Mouse (Mus musculus): ENCODE measurements around the gene Scn8a. TPM values are rescaled to one million over a fixed set of nuclear protein-coding genes. Genes with fewer than 3 reads are reported as not detected.

Gene Scn8a
- polyA plus RNA-seq, 1 experiment from 2014 or later = 0.73 TPM

- H3K27me3 ChIP-seq (replicated peaks; ENCODE audit: control insufficient read depth, insufficient read depth, low read length) = peaks cover 54% of the 10 kb centered on the region
- no peak overlapping the region for H3K4me2 ChIP-seq
- peaks cover 19% of the 10 kb centered on the region for H3K4me1 ChIP-seq (replicated peaks; ENCODE audit: control insufficient read depth, insufficient read depth, low read length)
- WGBS = 53% methylated on average over 5 of the region's 5 CpGs
- H3K36me3 ChIP-seq (ENCODE audit: control insufficient read depth, insufficient read depth, low read length) = no peaks in the 10 kb centered on the region; the same call in 1 of the 2 replicates
- H3K9me3 ChIP-seq (ENCODE audit: control insufficient read depth, low read length) = no peaks in the 10 kb centered on the region
- H3K4me3 ChIP-seq (ENCODE audit: low read depth, low read length) = no peak overlapping the region
- H3K9ac ChIP-seq (ENCODE audit: low read depth, low read length) = no peak overlapping the region
- no peak overlapping the region for H3K27ac ChIP-seq (ENCODE audit: low read depth, low read length)
- ATAC-seq (replicated peaks; ENCODE audit: low FRiP score) (no peak), DNase-seq (ENCODE audit: low spot score) (no peak)
Observed at GRCm38 (mm10) chr15:101075656-101076055, 206.0 kb downstream of the Scn8a start.

GRCm38 (mm10) chr15:101076071-101077000 is 206.7 kb downstream of the Scn8a start:
- Histone ChIP-seq H3K4me2 (peak overlapping the region; percentile 63), H3K27me3 (replicated peaks; ENCODE audit: control insufficient read depth, insufficient read depth, low read length) (peaks cover 58% of the 10 kb centered on the region), H3K27ac (ENCODE audit: low read depth, low read length) (no peak overlapping the region), H3K4me3 (ENCODE audit: low read depth, low read length) (peak overlapping the region; percentile 70; the same call in 1 of the 2 replicates), H3K36me3 (ENCODE audit: control insufficient read depth, insufficient read depth, low read length) (no peaks in the 10 kb centered on the region; the same call in 1 of the 2 replicates), H3K4me1 (replicated peaks; ENCODE audit: control insufficient read depth, insufficient read depth, low read length) (peaks cover 17% of the 10 kb centered on the region), H3K9me3 (ENCODE audit: control insufficient read depth, low read length) (no peaks in the 10 kb centered on the region), H3K9ac (ENCODE audit: low read depth, low read length) (no peak overlapping the region)
- ATAC-seq (replicated peaks; ENCODE audit: low FRiP score) (no peak), DNase-seq (ENCODE audit: low spot score) (no peak)
- 17% methylated on average over 26 of the region's 26 CpGs for WGBS

- no peaks in the 10 kb centered on the region for H3K9me3 ChIP-seq (ENCODE audit: control insufficient read depth, low read length)
- ATAC-seq (replicated peaks; ENCODE audit: low FRiP score) = no peak
- WGBS = 3% methylated on average over 34 of the region's 34 CpGs
- H3K4me3 ChIP-seq (ENCODE audit: low read depth, low read length) = peak overlapping the region; percentile 70
- no peaks in the 10 kb centered on the region; the same call in 1 of the 2 replicates for H3K36me3 ChIP-seq (ENCODE audit: control insufficient read depth, insufficient read depth, low read length)
- H3K4me2 ChIP-seq = peak overlapping the region; percentile 63
- peak; percentile 52 for DNase-seq (ENCODE audit: low spot score)
- peak overlapping the region; percentile 64 for H3K9ac ChIP-seq (ENCODE audit: low read depth, low read length)
- H3K27me3 ChIP-seq (replicated peaks; ENCODE audit: control insufficient read depth, insufficient read depth, low read length) = peaks cover 58% of the 10 kb centered on the region
- H3K4me1 ChIP-seq (replicated peaks; ENCODE audit: control insufficient read depth, insufficient read depth, low read length) = peaks cover 17% of the 10 kb centered on the region
- H3K27ac ChIP-seq (ENCODE audit: low read depth, low read length) = no peak overlapping the region; the same call in 1 of the 2 replicates
Observed at GRCm38 (mm10) chr15:101077001-101077812, 207.5 kb downstream of the Scn8a start.

- no peaks in the 10 kb centered on the region for H3K9me3 ChIP-seq (ENCODE audit: control insufficient read depth, low read length)
- H3K4me1 ChIP-seq (replicated peaks; ENCODE audit: control insufficient read depth, insufficient read depth, low read length) = peaks cover 17% of the 10 kb centered on the region
- peak within 1 kb of the TSS; percentile 63 for H3K4me2 ChIP-seq
- WGBS = under 1% methylated on average over 70 of the region's 96 CpGs
- DNase-seq (ENCODE audit: low spot score) (peak; percentile 56), ATAC-seq (replicated peaks; ENCODE audit: low FRiP score) (peak; percentile 30)
- H3K36me3 ChIP-seq (ENCODE audit: control insufficient read depth, insufficient read depth, low read length) = no peaks in the 10 kb centered on the region; the same call in 1 of the 2 replicates
- H3K27ac ChIP-seq (ENCODE audit: low read depth, low read length) = peak within 1 kb of the TSS; percentile 86
- peak within 1 kb of the TSS; percentile 64 for H3K9ac ChIP-seq (ENCODE audit: low read depth, low read length)
- peaks cover 58% of the 10 kb centered on the region for H3K27me3 ChIP-seq (replicated peaks; ENCODE audit: control insufficient read depth, insufficient read depth, low read length)
- peak within 1 kb of the TSS; percentile 70 for H3K4me3 ChIP-seq (ENCODE audit: low read depth, low read length)
Observed at GRCm38 (mm10) chr15:101077813-101078730, 208.4 kb downstream of the Scn8a start, which contains the start of gene Fignl2. Gene Fignl2 (minus strand): TSS chr15:101078567.

GRCm38 (mm10) chr15:101078731-101079156 is 209.1 kb downstream of the Scn8a start:
- peak overlapping the region; percentile 70 for H3K4me3 ChIP-seq (ENCODE audit: low read depth, low read length)
- H3K27ac ChIP-seq (ENCODE audit: low read depth, low read length) = peak overlapping the region; percentile 86
- H3K9ac ChIP-seq (ENCODE audit: low read depth, low read length) = peak overlapping the region; percentile 64; the same call in 1 of the 2 replicates
- peak; percentile 78 for DNase-seq (ENCODE audit: low spot score)
- H3K9me3 ChIP-seq (ENCODE audit: control insufficient read depth, low read length) = no peaks in the 10 kb centered on the region
- peaks cover 17% of the 10 kb centered on the region for H3K4me1 ChIP-seq (replicated peaks; ENCODE audit: control insufficient read depth, insufficient read depth, low read length)
- H3K4me2 ChIP-seq = peak overlapping the region; percentile 63
- no peaks in the 10 kb centered on the region; the same call in 1 of the 2 replicates for H3K36me3 ChIP-seq (ENCODE audit: control insufficient read depth, insufficient read depth, low read length)
- ATAC-seq (replicated peaks; ENCODE audit: low FRiP score) = peak; percentile 79
- H3K27me3 ChIP-seq (replicated peaks; ENCODE audit: control insufficient read depth, insufficient read depth, low read length) = peaks cover 58% of the 10 kb centered on the region
- WGBS = 2% methylated on average over 27 of the region's 30 CpGs

GRCm38 (mm10) chr15:101080031-101080520 is 210.4 kb downstream of the Scn8a start:
- H3K27ac ChIP-seq (ENCODE audit: low read depth, low read length) = no peak overlapping the region
- ATAC-seq (replicated peaks; ENCODE audit: low FRiP score) = no peak
- WGBS = 78% methylated on average over 9 of the region's 9 CpGs
- H3K27me3 ChIP-seq (replicated peaks; ENCODE audit: control insufficient read depth, insufficient read depth, low read length) = peaks cover 57% of the 10 kb centered on the region
- H3K4me2 ChIP-seq = no peak overlapping the region
- H3K4me1 ChIP-seq (replicated peaks; ENCODE audit: control insufficient read depth, insufficient read depth, low read length) = peaks cover 13% of the 10 kb centered on the region
- H3K36me3 ChIP-seq (ENCODE audit: control insufficient read depth, insufficient read depth, low read length) = no peaks in the 10 kb centered on the region
- no peak overlapping the region for H3K9ac ChIP-seq (ENCODE audit: low read depth, low read length)
- DNase-seq (ENCODE audit: low spot score) = no peak
- no peak overlapping the region for H3K4me3 ChIP-seq (ENCODE audit: low read depth, low read length)
- H3K9me3 ChIP-seq (ENCODE audit: control insufficient read depth, low read length) = no peaks in the 10 kb centered on the region

GRCm38 (mm10) chr15:101081035-101081548 is 211.4 kb downstream of the Scn8a start:
- no peak overlapping the region for H3K9ac ChIP-seq (ENCODE audit: low read depth, low read length)
- no peak overlapping the region; the same call in 1 of the 2 replicates for H3K27ac ChIP-seq (ENCODE audit: low read depth, low read length)
- H3K4me2 ChIP-seq = no peak overlapping the region
- peaks cover 47% of the 10 kb centered on the region for H3K27me3 ChIP-seq (replicated peaks; ENCODE audit: control insufficient read depth, insufficient read depth, low read length)
- no peaks in the 10 kb centered on the region for H3K36me3 ChIP-seq (ENCODE audit: control insufficient read depth, insufficient read depth, low read length)
- ATAC-seq (replicated peaks; ENCODE audit: low FRiP score) = no peak
- WGBS = 65% methylated on average over 7 of the region's 7 CpGs
- H3K9me3 ChIP-seq (ENCODE audit: control insufficient read depth, low read length) = no peaks in the 10 kb centered on the region
- peaks cover 11% of the 10 kb centered on the region for H3K4me1 ChIP-seq (replicated peaks; ENCODE audit: control insufficient read depth, insufficient read depth, low read length)
- DNase-seq (ENCODE audit: low spot score) = no peak
- no peak overlapping the region for H3K4me3 ChIP-seq (ENCODE audit: low read depth, low read length)
